Mouse (Mus musculus): Measurements from ENCODE around the gene Tekt3.

Gene Tekt3

DNA sequence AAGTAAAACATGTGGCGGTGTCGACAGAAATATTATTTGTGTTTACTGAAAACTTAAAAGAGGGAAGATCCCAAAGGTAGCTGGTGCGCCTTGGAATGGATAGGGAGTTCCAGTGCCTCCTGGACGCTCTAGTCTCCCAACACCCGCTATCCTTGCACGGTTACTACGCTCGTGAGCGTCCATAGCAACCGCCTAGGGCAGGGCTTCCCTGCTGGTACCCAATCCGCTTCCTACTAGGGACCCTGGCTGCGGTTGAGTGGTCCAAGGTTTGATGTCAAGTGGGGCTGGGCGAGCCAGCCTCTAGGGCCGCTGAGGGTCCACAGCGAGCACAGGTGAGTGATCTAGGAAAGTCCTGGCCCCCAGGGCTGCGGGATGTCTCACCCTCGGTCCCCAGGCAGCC, at the start of gene Tekt3:
Gene Tekt3 (plus strand): TSS at position 209 of the 400 bp plus-strand sequence.
- no peak for TF ChIP-seq GATA4 (IDR thresholded peaks at IDR 0.05; ENCODE audit: insufficient replicate concordance, low read length)

DNA sequence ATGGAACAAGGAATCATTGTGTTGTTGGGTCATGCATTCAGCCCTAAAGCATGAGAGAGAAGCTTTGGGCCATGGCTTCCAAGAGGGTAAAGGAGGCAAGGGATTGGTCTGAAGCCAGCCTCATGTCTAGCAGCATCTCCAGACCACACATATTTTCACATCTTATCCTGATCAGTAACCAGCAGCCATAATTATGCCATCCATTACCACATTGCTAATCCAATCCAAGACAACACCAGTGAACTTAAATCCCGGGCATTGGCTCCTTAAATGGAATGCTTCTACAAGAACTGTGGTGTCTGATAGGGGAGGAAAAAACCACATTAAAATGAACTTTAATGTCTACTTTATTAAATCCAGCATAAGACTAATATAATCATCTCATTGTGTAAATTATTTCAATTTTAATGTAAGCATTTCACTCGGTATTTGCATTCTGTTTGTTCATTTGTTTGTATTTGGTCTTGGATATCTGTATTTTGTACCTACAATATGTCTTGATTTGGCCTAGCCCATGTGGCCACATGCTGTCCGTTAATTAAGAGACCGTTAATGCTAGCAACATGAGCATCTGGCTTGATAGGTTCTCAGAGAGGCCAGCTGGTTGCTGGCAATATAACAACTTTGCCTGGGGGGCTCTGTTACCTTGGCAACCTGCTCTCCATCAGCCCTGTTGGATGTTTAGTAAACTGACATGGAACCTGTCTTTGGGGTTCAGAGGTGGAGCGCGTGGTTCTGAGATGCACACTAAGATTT, 43.9 kb upstream of the Tekt3 start:
- TF ChIP-seq GATA4 (IDR thresholded peaks at IDR 0.05; ENCODE audit: insufficient replicate concordance, low read length), result no peak

DNA sequence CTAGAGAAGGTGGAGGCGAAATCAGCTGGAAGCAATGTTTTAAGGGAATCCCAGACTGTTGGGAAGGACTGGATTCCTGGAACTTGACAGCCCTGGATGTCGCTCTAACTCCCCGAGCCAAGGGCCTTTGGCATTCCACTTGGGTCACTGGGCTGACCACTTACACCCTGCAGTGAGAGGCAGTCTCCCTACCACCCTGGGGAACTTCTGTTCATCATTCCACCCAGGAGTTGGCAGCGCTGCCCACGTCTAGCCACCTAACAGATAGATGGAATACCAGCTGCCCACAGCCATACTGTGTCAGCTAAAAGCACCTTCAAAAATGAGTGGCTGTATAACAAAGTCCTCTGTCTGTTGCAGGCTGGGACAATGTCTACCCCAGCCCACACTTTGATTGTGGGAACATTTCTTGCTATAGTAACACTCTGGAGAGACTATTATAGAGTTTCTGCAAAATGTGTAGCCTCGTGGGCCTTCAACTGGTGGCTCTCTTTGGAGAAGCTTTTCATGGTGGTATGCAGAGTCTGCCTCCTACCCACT, 43.3 kb upstream of the Tekt3 start:
- TF ChIP-seq GATA4 (IDR thresholded peaks at IDR 0.05; ENCODE audit: insufficient replicate concordance, low read length), result no peak

DNA sequence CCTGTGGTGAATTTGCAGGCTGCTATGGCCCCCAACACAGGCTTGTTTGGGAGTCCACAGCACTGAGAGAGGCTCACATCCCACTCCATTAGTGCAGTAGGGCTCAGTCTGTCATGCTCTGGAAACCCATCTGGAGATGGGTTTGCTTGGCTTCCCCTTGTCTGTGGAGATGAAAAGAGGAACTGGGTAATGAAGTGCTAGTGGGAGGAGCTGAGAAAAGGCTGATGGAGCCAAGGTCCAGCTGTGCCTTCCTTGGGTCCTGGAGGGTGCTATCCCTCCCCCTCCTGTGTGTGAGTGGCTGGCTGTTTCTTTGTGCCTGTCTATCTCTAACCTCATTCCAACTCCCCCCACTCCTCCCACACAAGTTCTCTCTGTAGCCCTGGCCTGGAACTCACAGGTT, 40.8 kb upstream of the Tekt3 start:
- no peak for TF ChIP-seq GATA4 (IDR thresholded peaks at IDR 0.05; ENCODE audit: insufficient replicate concordance, low read length)

DNA sequence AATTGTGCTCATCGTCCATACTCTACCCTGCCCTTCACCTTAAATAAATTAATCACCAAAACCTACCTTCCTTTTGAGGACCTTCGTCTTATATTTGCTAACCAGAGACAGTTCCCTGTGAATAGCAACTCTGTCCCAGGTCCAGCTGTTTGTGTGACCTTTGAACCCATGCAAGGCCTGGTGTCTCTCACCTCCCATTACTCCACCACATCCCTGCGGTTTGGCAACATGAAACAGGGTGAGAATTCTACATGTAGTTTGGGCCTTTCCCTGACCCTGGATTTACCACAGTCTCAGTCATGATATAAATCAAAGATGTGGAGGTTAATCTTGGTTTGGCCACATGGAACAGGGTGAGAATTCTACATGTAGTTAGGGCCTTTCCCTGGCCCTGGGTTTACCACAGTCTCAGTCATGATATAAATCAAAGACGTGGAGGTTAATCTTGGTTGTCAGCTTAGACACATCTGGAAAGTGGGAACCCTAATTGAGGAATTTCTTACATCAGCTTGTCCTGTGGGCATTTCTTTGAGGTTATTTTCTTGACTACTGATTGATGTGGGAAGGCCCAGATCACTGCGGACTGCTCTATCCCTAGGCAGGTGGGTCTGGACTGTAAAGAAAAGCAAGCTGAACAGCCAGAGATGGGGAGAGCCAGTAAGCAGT, 40.2 kb upstream of the Tekt3 start:
- no peak for TF ChIP-seq GATA4 (IDR thresholded peaks at IDR 0.05; ENCODE audit: insufficient replicate concordance, low read length)

DNA sequence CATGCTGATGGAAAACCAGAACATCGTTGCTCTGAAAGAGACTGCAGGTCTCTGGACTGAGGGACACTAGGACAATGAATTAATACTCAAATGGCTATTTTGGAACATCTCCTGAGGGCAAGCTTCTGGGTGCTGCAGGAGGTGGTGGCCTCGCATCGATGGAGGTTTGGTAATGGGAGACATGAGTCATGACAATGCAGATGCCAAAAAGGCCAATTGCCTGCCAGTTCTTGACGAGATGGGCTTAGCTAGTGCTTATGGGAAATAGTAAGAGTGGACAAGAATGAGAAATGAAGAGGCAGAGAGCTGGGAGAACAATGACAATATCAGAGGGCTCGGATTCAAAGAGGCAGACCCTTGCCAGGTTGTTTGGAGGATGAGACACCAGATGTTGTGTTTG, 38.0 kb upstream of the Tekt3 start:
- TF ChIP-seq GATA4 (IDR thresholded peaks at IDR 0.05; ENCODE audit: insufficient replicate concordance, low read length), result no peak

DNA sequence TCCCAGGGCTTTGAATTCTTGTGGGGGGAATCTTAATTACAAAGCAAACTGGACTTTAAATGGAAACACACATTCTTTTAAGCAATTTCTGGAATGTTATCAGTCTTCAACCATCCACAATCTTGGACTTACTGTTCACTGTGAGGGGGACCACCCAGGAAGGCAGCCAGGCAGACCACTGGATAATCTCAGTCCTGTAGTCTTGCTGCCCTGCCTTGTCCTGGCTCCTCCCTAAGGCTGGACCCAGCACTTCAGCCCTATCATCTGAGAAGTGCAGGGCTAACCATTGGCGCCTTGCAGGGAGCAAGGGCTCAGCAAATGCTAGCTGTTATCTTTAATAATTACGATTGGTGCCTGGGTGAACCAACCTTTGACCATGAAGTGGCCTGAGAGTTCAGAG, 37.3 kb upstream of the Tekt3 start:
- TF ChIP-seq GATA4 (IDR thresholded peaks at IDR 0.05; ENCODE audit: insufficient replicate concordance, low read length), result no peak

DNA sequence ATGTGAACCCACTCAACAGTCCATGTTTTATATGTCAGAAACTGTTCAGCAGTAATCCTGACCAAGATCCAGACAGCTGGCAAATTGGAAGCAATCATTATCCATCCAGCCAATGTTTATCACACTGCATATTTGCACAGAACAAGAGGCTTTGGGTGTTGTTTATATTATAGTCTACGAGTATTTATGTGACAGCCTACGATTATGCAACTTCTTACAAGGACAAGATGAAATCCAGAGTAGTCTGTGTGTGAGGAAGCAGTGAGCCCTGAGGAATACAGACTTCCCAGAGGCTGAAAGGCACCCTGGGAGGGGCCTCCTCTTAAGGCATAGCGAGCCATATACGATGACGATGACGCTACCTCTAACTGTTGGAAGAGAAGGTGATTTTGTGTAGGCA, 36.0 kb upstream of the Tekt3 start:
- TF ChIP-seq GATA4 (IDR thresholded peaks at IDR 0.05; ENCODE audit: insufficient replicate concordance, low read length), result no peak

DNA sequence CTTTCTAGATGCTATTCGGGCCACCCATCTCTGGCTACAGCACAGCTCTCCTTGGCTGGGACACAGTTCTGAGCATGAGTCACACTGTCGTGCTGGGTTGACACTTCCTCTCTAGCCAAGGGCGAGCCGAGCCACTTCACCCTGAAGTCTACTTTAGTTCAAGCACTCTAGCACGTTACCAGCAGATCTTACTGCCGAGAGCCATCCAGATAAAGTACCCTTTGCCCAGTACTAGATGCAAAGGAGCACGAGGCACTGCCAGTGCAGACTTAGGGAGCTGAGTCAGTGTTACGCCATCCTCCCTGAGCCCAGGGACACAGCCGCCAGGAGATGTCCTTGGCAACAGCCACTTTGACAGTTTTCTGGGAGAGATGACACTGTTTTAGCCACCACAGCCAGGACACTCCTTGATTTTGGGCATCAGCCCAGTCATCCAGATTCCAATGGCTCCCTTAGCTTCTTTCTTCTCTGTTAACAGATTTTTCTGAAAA, 34.8 kb upstream of the Tekt3 start:
- no peak for TF ChIP-seq GATA4 (IDR thresholded peaks at IDR 0.05; ENCODE audit: insufficient replicate concordance, low read length)

DNA sequence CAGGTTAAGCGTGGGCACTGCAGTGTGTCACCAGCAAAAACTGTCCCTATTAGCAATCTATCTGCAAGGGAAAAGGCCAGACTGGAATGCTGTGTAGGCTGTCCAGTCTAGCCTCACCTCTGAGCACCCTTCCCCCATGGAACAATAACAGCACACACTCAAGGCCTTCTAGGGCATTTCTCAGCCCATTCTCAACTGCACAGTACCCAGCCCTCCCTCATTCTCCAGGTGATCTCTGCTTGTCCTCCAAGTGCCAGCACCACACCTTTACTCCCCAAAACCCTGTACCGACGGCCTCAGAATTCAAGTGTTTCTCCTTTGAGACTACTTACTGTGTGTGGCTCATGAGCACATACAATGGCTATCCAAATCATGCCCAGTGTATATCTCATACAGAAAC, 33.3 kb upstream of the Tekt3 start:
- TF ChIP-seq GATA4 (IDR thresholded peaks at IDR 0.05; ENCODE audit: insufficient replicate concordance, low read length), result no peak

DNA sequence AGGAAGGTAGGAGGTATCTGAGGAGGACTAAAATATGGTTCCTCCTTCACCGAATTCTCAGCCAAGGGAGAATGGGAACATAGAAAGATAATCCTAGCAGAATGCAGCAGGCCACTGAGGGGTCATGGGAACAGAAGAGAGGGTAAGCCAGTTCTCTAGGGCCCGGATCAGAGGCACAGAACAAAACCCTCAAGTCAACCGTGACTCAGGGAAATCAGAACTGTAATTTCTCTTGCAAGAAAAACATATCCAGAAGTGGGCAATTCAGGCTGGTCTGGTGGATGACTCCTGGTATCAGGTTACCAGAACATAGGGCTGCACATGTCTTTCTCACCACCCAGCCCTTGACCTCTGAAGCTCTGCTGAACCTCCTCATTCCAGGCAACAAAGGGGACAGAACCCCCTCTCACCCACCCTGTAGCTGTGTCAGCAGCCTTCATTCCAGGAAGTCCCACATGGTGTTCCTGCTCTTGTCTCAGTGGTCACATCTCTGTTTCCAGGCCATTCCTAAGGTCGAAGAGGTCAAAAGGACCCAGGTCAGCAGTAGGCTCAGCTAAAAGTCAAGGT, 32.2 kb upstream of the Tekt3 start:
- no peak for TF ChIP-seq GATA4 (IDR thresholded peaks at IDR 0.05; ENCODE audit: insufficient replicate concordance, low read length)

DNA sequence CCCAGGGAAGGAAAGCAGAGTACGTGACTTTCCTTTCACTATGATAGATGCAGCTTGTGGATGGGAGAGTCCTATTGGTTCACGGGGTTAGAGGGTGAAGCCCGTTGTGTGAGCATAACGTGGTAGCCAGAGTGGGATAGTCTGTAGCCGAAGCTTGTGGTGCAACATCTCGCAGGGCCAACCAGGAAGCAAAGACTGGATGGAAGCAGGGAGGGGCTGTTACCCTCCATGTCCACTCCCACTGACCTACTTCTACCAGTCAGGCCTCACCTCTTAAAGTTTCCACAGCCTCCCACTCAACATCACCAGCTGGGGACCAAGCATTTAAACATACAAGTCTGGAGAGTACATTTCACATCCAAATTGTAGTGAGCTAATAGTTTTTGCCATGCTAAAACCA, 31.7 kb upstream of the Tekt3 start:
- TF ChIP-seq GATA4 (IDR thresholded peaks at IDR 0.05; ENCODE audit: insufficient replicate concordance, low read length), result no peak

DNA sequence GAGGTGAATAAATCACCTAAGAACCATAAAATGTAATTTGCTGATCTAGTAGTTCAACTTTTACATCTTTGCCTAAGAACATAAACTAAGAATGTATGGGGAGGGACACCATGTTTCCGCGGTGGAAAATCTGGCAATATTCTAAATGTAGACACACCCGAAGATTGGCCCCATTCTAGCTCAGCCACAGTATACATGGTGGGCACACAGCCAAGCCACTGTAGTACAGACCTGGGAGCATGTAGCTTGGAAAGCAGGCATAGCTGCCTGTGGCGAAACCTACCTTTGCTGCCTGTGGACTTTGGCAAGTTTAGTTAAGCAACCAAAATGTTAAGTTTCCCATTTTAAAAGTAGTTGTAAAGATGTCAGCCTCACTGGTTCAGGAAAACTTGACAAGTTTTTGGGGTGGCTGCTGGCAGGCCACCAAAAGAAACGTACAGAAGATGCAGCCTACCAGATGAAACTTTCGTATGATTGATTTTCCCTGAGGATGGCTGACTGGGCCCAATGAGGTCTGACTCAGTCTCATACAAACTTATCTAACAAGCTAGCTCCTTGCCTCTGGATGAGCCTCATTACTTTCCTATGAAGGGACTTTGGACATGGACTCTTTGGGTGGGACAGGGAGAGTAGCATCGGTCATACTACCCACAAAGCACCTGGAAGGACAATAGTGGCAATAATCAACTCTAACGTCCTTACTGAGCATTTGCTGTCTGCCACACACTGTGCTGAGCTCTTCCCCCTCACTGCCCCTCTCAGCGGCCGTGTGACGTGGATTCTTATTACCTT, 25.8 kb upstream of the Tekt3 start:
- no peak for TF ChIP-seq GATA4 (IDR thresholded peaks at IDR 0.05; ENCODE audit: insufficient replicate concordance, low read length)

DNA sequence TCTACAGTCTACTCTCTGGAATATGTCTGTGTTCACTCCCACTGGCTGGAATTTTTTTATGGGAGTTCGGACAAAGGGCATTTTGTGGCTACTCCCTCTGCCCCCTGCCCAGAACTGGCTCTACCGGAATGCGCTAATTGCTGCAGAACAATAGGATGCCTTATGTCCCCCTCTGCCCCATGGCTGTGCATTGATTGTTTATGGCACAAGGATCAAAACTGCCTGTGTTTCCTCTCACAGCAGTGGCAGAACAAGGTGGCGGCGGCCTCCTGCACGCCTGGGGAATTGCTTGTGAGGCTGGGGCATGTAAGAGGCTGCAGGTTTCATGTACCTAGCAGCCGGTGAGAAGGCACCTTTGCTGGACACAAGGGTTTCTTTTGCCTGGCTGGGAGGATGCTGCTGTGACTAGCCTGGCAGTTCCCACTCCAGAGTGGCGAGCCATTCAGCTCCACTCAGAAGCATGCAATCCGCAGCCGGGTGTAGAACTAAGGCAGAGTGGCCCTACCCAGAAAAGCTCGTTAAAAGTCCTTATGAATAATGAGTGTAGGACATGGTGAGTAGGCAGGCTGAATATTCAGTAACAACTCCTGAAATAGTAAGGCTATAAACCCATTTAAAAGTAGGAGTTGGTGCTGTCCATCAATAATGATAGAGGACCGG, 21.3 kb upstream of the Tekt3 start:
- TF ChIP-seq GATA4 (IDR thresholded peaks at IDR 0.05; ENCODE audit: insufficient replicate concordance, low read length), result no peak

DNA sequence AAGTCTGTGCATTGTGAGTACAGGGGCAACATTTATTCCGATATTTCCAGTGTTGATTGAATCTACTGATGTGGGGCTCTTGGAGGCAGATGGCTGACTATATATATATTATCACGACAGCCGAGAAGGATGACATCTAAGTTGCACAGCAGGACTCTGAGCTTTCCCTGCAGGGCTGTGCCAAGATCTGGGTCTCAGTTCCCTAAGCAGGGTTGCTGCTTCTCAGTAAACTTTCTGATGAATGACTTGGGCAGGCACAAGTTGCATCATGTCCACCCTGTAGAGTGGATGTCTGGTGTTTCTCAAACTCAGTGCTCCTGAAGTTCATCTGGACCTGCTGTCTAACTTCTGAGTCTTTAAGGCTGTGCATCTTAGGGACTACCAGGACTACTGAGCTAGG, 15.7 kb upstream of the Tekt3 start:
- no peak for TF ChIP-seq GATA4 (IDR thresholded peaks at IDR 0.05; ENCODE audit: insufficient replicate concordance, low read length)

All from liver, adult (tissue).